Mouse (Mus musculus) ES-E14 (cell line): ENCODE measurements at regions not wholly inside any gene's neighbourhood (a gene's known extent, or its start where the extent isn't known, plus 50 kb on each side); places are given as distances from the start of the nearest gene placed in this dataset.

Source experiments
- DNase-seq: peaks from one replicate; pipeline ENCODE4 v3.0.0-alpha.2; 2013; ENCODE audit warnings: low read depth, low spot score
- H3K27ac ChIP-seq: 2 replicates; pipeline ENCODE4 v1.5.1; 2012; ENCODE audit warnings: low read depth, mild to moderate bottlenecking, low read length, moderate library complexity, mixed read lengths; ENCODE audit not compliant: poor library complexity, insufficient read depth, severe bottlenecking
- H3K36me3 ChIP-seq: 2 replicates; pipeline ENCODE4 v1.6.1; 2012; ENCODE audit warnings: mild to moderate bottlenecking, low read length, moderate library complexity, mixed read lengths; ENCODE audit not compliant: control insufficient read depth, poor library complexity, insufficient read depth, severe bottlenecking
- H3K4me1 ChIP-seq, 2 experiments: fragments of 150-350 bp in 1 of 2; sonication (generic) in 1 of 2; 2 replicates each; pipeline ENCODE4 v1.6.1; 2012; ENCODE audit warnings: low read length in 2 of 2, mild to moderate bottlenecking in 1 of 2, mixed read lengths in 1 of 2; ENCODE audit not compliant: control insufficient read depth in 2 of 2, insufficient read depth in 2 of 2, poor library complexity in 1 of 2
- H3K4me3 ChIP-seq, 2 experiments: fragments of 150-350 bp in 1 of 2; sonication (generic) in 1 of 2; 2 replicates each; pipeline ENCODE4 v1.5.1; 2012; ENCODE audit warnings: low read length in 2 of 2, low read depth in 1 of 2, mild to moderate bottlenecking in 1 of 2, mixed read lengths in 1 of 2; ENCODE audit not compliant: insufficient read depth in 1 of 2, poor library complexity in 1 of 2, severe bottlenecking in 1 of 2
- H3K9ac ChIP-seq: 2 replicates; pipeline ENCODE4 v1.6.1; 2012; ENCODE audit warnings: low read depth, mild to moderate bottlenecking, low read length, mixed read lengths; ENCODE audit not compliant: poor library complexity, insufficient read depth, severe bottlenecking
- H3K9me3 ChIP-seq: fragments of 150-350 bp; sonication (generic); 2 replicates; pipeline ENCODE4 v1.6.1; 2012; ENCODE audit warnings: low read depth, mild to moderate bottlenecking, low read length; ENCODE audit not compliant: control insufficient read depth, insufficient read depth
- CHD2 ChIP-seq: IDR thresholded peaks from 2 replicates; pipeline ENCODE4 v1.6.1; 2014; ENCODE audit warnings: mild to moderate bottlenecking, low read depth, low read length, inconsistent platforms
- HCFC1 ChIP-seq: IDR thresholded peaks from 2 replicates; pipeline ENCODE4 v1.6.1; 2012; ENCODE audit warnings: low read length, inconsistent platforms, borderline replicate concordance; ENCODE audit not compliant: insufficient read depth
- MAFK ChIP-seq: IDR thresholded peaks from 2 replicates; pipeline ENCODE4 v1.6.1; 2014; ENCODE audit warnings: mild to moderate bottlenecking, low read depth, low read length, inconsistent platforms; ENCODE audit not compliant: insufficient read depth
- ZC3H11A ChIP-seq: IDR thresholded peaks from 2 replicates; pipeline ENCODE4 v1.6.1; 2012; ENCODE audit warnings: low read depth, mild to moderate bottlenecking, inconsistent platforms, low read length, borderline replicate concordance
- ZNF384 ChIP-seq: IDR thresholded peaks from 2 replicates; pipeline ENCODE4 v1.6.1; 2012; ENCODE audit warnings: low read depth, low read length, inconsistent platforms
- in situ Hi-C, 2 experiments: fragments of 600-800 bp; cut with MboI; formaldehyde crosslinking; loops; one replicate each; pipeline ENCODE4 v1.15.1; 2025; ENCODE audit warnings: low sequenced_read_pairs in 2 of 2, inconsistent platforms in 1 of 2; ENCODE audit not compliant: unreplicated experiment in 2 of 2

GRCm38 (mm10) chr2:64706646-64707177, 318.1 kb downstream of the Grb14 start:
- in situ Hi-C loops: no loop called here
- TF ChIP-seq CHD2: no peak
- no peak for TF ChIP-seq ZC3H11A
- TF ChIP-seq ZNF384: no peak
- Histone ChIP-seq H3K9ac (no peak overlapping the region), H3K4me3 (no peak overlapping the region), H3K36me3 (no peaks in the 10 kb centered on the region), H3K27ac (no peak overlapping the region), H3K4me1 (no peaks in the 10 kb centered on the region), H3K9me3 (no peaks in the 10 kb centered on the region)
- DNase-seq: no peak

- no peak overlapping the region for H3K4me3 ChIP-seq
- no peak for DNase-seq
- H3K36me3 ChIP-seq: no peaks in the 10 kb centered on the region
- H3K9ac ChIP-seq: no peak overlapping the region
- no peaks in the 10 kb centered on the region for H3K9me3 ChIP-seq
- no peaks in the 10 kb centered on the region for H3K4me1 ChIP-seq
- in situ Hi-C loops: no loop called here
- H3K27ac ChIP-seq: no peak overlapping the region
- TF ChIP-seq ZC3H11A: no peak
- no peak for TF ChIP-seq CHD2
- no peak for TF ChIP-seq ZNF384
- no peak for TF ChIP-seq MAFK
- no peak for TF ChIP-seq HCFC1
These were observed 328.8 kb downstream of the Grb14 start for GRCm38 (mm10) chr2:64695974-64696373.

- no peak for TF ChIP-seq CHD2
- no peak for TF ChIP-seq ZC3H11A
- Histone ChIP-seq H3K4me3 (no peak overlapping the region), H3K36me3 (no peaks in the 10 kb centered on the region), H3K9ac (no peak overlapping the region), H3K4me1 (no peaks in the 10 kb centered on the region), H3K9me3 (no peaks in the 10 kb centered on the region), H3K27ac (no peak overlapping the region)
- in situ Hi-C loops: no loop called here
- no peak for DNase-seq
These were observed 333.3 kb downstream of the Grb14 start for GRCm38 (mm10) chr2:64691444-64691843.

GRCm38 (mm10) chr2:64690996-64691395, 333.8 kb downstream of the Grb14 start:
- in situ Hi-C loops: no loop called here
- H3K27ac ChIP-seq: no peak overlapping the region
- no peak overlapping the region for H3K4me3 ChIP-seq
- H3K4me1 ChIP-seq: no peaks in the 10 kb centered on the region
- TF ChIP-seq HCFC1 (no peak), ZC3H11A (no peak)
- H3K9ac ChIP-seq: no peak overlapping the region
- no peaks in the 10 kb centered on the region for H3K9me3 ChIP-seq
- no peak for DNase-seq
- H3K36me3 ChIP-seq: no peaks in the 10 kb centered on the region

GRCm38 (mm10) chr2:64686781-64687180, 338.0 kb downstream of the Grb14 start:
- H3K36me3 ChIP-seq: no peaks in the 10 kb centered on the region
- H3K4me3 ChIP-seq: no peak overlapping the region
- TF ChIP-seq HCFC1 (no peak), MAFK (no peak), CHD2 (no peak)
- H3K4me1 ChIP-seq: no peaks in the 10 kb centered on the region
- in situ Hi-C loops: no loop called here
- no peaks in the 10 kb centered on the region for H3K9me3 ChIP-seq
- DNase-seq: no peak
- no peak overlapping the region for H3K9ac ChIP-seq
- no peak overlapping the region for H3K27ac ChIP-seq
